Mouse (Mus musculus) limb, embryonic 14.5 days (tissue): ENCODE measurements at regions not wholly inside any gene's neighbourhood (a gene's known extent, or its start where the extent isn't known, plus 50 kb on each side); places are given as distances from the start of the nearest gene placed in this dataset.

Experiments used
- ATAC-seq: fragments of 200-750 bp; cut with Nextera tagmentation; 2 replicates; pipeline ENCODE4 v1.8.0; 2017; ENCODE audit warnings: low read depth, moderate number of reproducible peaks, moderate TSS enrichment; ENCODE audit not compliant: low FRiP score
- DNase-seq: peaks from one replicate; pipeline ENCODE4 v3.0.0-alpha.2; 2015; ENCODE audit warnings: low spot score
- H3K27ac ChIP-seq: fragments of 300-500 bp; sonication (generic); replicated peaks from 2 replicates; pipeline ENCODE4 v1.5.1; 2014; ENCODE audit warnings: low read depth, mild to moderate bottlenecking, low read length, moderate library complexity, mixed read lengths
- H3K27me3 ChIP-seq: fragments of 300-500 bp; sonication (generic); 2 replicates; pipeline ENCODE4 v1.6.1; 2014; ENCODE audit warnings: low read length, mixed read lengths; ENCODE audit not compliant: control insufficient read depth, insufficient read depth
- H3K36me3 ChIP-seq: fragments of 300-500 bp; sonication (generic); 2 replicates; pipeline ENCODE4 v1.6.1; 2014; ENCODE audit warnings: mild to moderate bottlenecking, low read length, moderate library complexity, mixed read lengths; ENCODE audit not compliant: control insufficient read depth, insufficient read depth
- H3K4me1 ChIP-seq: fragments of 300-500 bp; sonication (generic); 2 replicates; pipeline ENCODE4 v1.6.1; 2014; ENCODE audit warnings: antibody characterized with exemption, low read length, mixed read lengths; ENCODE audit not compliant: control insufficient read depth, insufficient read depth
- H3K4me2 ChIP-seq: fragments of 300-500 bp; sonication (generic); replicated peaks from 2 replicates; pipeline ENCODE4 v1.6.1; 2014; ENCODE audit warnings: low read depth, mild to moderate bottlenecking, low read length, moderate library complexity; ENCODE audit not compliant: severe bottlenecking
- H3K4me3 ChIP-seq: fragments of 300-500 bp; sonication (generic); replicated peaks from 2 replicates; pipeline ENCODE4 v1.5.1; 2014; ENCODE audit warnings: low read length
- H3K9ac ChIP-seq: fragments of 300-500 bp; sonication (generic); 2 replicates; pipeline ENCODE4 v1.6.1; 2014; ENCODE audit warnings: mild to moderate bottlenecking, low read depth, low read length, moderate library complexity; ENCODE audit not compliant: severe bottlenecking
- H3K9me3 ChIP-seq: fragments of 300-500 bp; sonication (generic); 2 replicates; pipeline ENCODE4 v1.6.1; 2016; ENCODE audit warnings: low read length; ENCODE audit not compliant: control insufficient read depth
- POLR2A ChIP-seq: fragments of 200-500 bp; IDR thresholded peaks from 2 replicates; pipeline ENCODE4 v1.8.0; 2012; ENCODE audit warnings: inconsistent platforms, mild to moderate bottlenecking, moderate library complexity, borderline replicate concordance; ENCODE audit not compliant: insufficient read depth, insufficient read length; ENCODE audit errors: extremely low read depth
- WGBS: fragments of 180-500 bp; shearing (Covaris S2); extraction: QIAGEN DNeasy Blood & Tissue Kit; methylation state at CpG from one replicate; pipeline ENCODE4 v1.1.7; 2014; 5-methylcytosine and 5-hydroxymethylcytosine counted together

GRCm38 (mm10) chr9:62611452-62611851, 66.2 kb upstream of the Itga11 start:
- Histone ChIP-seq H3K9ac (no peak overlapping the region), H3K9me3 (peaks cover 10% of the 10 kb centered on the region; the same call in 1 of the 2 replicates), H3K27me3 (no peaks in the 10 kb centered on the region), H3K4me1 (peaks cover 27% of the 10 kb centered on the region), H3K36me3 (no peaks in the 10 kb centered on the region), H3K4me3 (no peak overlapping the region), H3K27ac (0 out of 2 replicates have a peak overlapping the region, but pooled peaks have one; percentile 28), H3K4me2 (no peak overlapping the region)
- WGBS: 31% methylated on average over 2 of the region's 2 CpGs
- DNase-seq (peak; percentile 60), ATAC-seq (peak; percentile 80)
- TF ChIP-seq POLR2A: no peak

GRCm38 (mm10) chr9:62613053-62613452, 64.6 kb upstream of the Itga11 start:
- no peak overlapping the region for H3K4me3 ChIP-seq
- H3K27ac ChIP-seq: peak overlapping the region; percentile 63
- H3K9me3 ChIP-seq: peaks cover 10% of the 10 kb centered on the region; the same call in 1 of the 2 replicates
- no peak overlapping the region for H3K9ac ChIP-seq
- DNase-seq: peak; percentile 37
- WGBS: 28% methylated on average over 2 of the region's 2 CpGs
- no peak for TF ChIP-seq POLR2A
- no peaks in the 10 kb centered on the region for H3K27me3 ChIP-seq
- H3K4me1 ChIP-seq: peaks cover 31% of the 10 kb centered on the region
- no peak overlapping the region for H3K4me2 ChIP-seq
- no peaks in the 10 kb centered on the region for H3K36me3 ChIP-seq
- 0 out of 2 replicates have a peak, but pooled peaks have one; percentile 7 for ATAC-seq

GRCm38 (mm10) chr9:62613806-62614205, 63.8 kb upstream of the Itga11 start:
- Histone ChIP-seq H3K4me2 (no peak overlapping the region), H3K4me1 (peaks cover 31% of the 10 kb centered on the region), H3K4me3 (no peak overlapping the region), H3K27ac (peak overlapping the region; percentile 63), H3K9ac (no peak overlapping the region), H3K27me3 (no peaks in the 10 kb centered on the region), H3K36me3 (no peaks in the 10 kb centered on the region), H3K9me3 (peaks cover 10% of the 10 kb centered on the region; the same call in 1 of the 2 replicates)
- DNase-seq (no peak), ATAC-seq (no peak)
- no peak for TF ChIP-seq POLR2A
- 51% methylated on average over 8 of the region's 8 CpGs for WGBS

- H3K9me3 ChIP-seq: 0 out of 2 replicates have a peak, but pooled peaks cover 5% of the 10 kb centered on the region
- no peak overlapping the region for H3K27ac ChIP-seq
- no peak for TF ChIP-seq POLR2A
- H3K4me1 ChIP-seq: peaks cover 31% of the 10 kb centered on the region
- H3K9ac ChIP-seq: no peak overlapping the region
- DNase-seq (no peak), ATAC-seq (no peak)
- H3K36me3 ChIP-seq: no peaks in the 10 kb centered on the region
- no peaks in the 10 kb centered on the region for H3K27me3 ChIP-seq
- H3K4me2 ChIP-seq: no peak overlapping the region
- 80% methylated on average over 4 of the region's 4 CpGs for WGBS
- no peak overlapping the region for H3K4me3 ChIP-seq
Measured at GRCm38 (mm10) chr9:62614950-62615349, 62.7 kb upstream of the Itga11 start.

- Histone ChIP-seq H3K27ac (no peak overlapping the region), H3K36me3 (no peaks in the 10 kb centered on the region), H3K9ac (no peak overlapping the region), H3K4me1 (peaks cover 31% of the 10 kb centered on the region), H3K27me3 (no peaks in the 10 kb centered on the region), H3K4me3 (no peak overlapping the region), H3K4me2 (no peak overlapping the region), H3K9me3 (no peaks in the 10 kb centered on the region)
- ATAC-seq (no peak), DNase-seq (no peak)
- TF ChIP-seq POLR2A: no peak
- WGBS: 58% methylated on average over 1 of the region's 1 CpGs
Measured at GRCm38 (mm10) chr9:62615799-62616198, 61.8 kb upstream of the Itga11 start.

GRCm38 (mm10) chr9:62618994-62619393, 58.6 kb upstream of the Itga11 start:
- H3K9ac ChIP-seq: no peak overlapping the region
- TF ChIP-seq POLR2A: no peak

More at GRCm38 (mm10) chr9:62618994-62619393, 58.6 kb upstream of the Itga11 start:
- no peaks in the 10 kb centered on the region for H3K9me3 ChIP-seq
- peaks cover 12% of the 10 kb centered on the region for H3K4me1 ChIP-seq
- no peaks in the 10 kb centered on the region for H3K27me3 ChIP-seq
- DNase-seq (no peak), ATAC-seq (no peak)
- H3K4me2 ChIP-seq: no peak overlapping the region
- no peak overlapping the region for H3K4me3 ChIP-seq
- H3K27ac ChIP-seq: no peak overlapping the region
- no peaks in the 10 kb centered on the region for H3K36me3 ChIP-seq
- WGBS: 78% methylated on average over 1 of the region's 1 CpGs
